Mouse (Mus musculus) spleen, postnatal 36 days (tissue): ENCODE data around the gene Sctr.

Source experiments
- DNase-seq, 2 experiments: peaks; one replicate each; pipeline ENCODE4 v3.0.0; 2022; ENCODE audit warnings: low spot score in 2 of 2, mixed read lengths in 1 of 2

Gene Sctr

GRCm38 (mm10) chr1:120006844-120007790, at the start of gene Sctr:
TSS of gene Sctr (plus strand) at chr1:120006894.
- no peak for DNase-seq

GRCm38 (mm10) chr1:119957716-119958222, 48.9 kb upstream of the Sctr start:
- no peak for DNase-seq

GRCm38 (mm10) chr1:119959464-119959863, 47.2 kb upstream of the Sctr start:
- no peak for DNase-seq

- no peak for DNase-seq
These were observed 46.8 kb upstream of the Sctr start for GRCm38 (mm10) chr1:119959920-119960319.

- DNase-seq = no peak
These were observed 40.7 kb upstream of the Sctr start for GRCm38 (mm10) chr1:119965804-119966514.

- DNase-seq = no peak
These were observed 33.6 kb upstream of the Sctr start for GRCm38 (mm10) chr1:119973117-119973516.

GRCm38 (mm10) chr1:119975141-119975540, 31.6 kb upstream of the Sctr start:
- DNase-seq = no peak

GRCm38 (mm10) chr1:119986555-119986954, 20.1 kb upstream of the Sctr start:
- no peak for DNase-seq

GRCm38 (mm10) chr1:119996798-119997581, 9.7 kb upstream of the Sctr start, which contains the start of gene Cfap221:
TSS of gene Cfap221 (minus strand) at chr1:119997234.
- peak; percentile 4 to 10 for DNase-seq

- no peak for DNase-seq
These were observed 9.1 kb upstream of the Sctr start for GRCm38 (mm10) chr1:119997644-119998043.

- DNase-seq = no peak
These were observed 1.3 kb downstream of the Sctr start for GRCm38 (mm10) chr1:120007851-120008588.

GRCm38 (mm10) chr1:120012638-120013037, 5.9 kb downstream of the Sctr start:
- DNase-seq = no peak

GRCm38 (mm10) chr1:120013111-120013510, 6.4 kb downstream of the Sctr start:
- DNase-seq = peak; percentile 24 to 36

GRCm38 (mm10) chr1:120016240-120016639, 9.5 kb downstream of the Sctr start:
- DNase-seq = no peak

GRCm38 (mm10) chr1:120018900-120019299, 12.2 kb downstream of the Sctr start:
- DNase-seq = no peak

- peak in 1 of 2 experiments; percentile 4 for DNase-seq
These were observed 12.7 kb downstream of the Sctr start for GRCm38 (mm10) chr1:120019428-120019827.

GRCm38 (mm10) chr1:120020322-120020897, 13.7 kb downstream of the Sctr start:
- DNase-seq = no peak

- DNase-seq = no peak
These were observed 15.3 kb downstream of the Sctr start for GRCm38 (mm10) chr1:120021951-120022350.

GRCm38 (mm10) chr1:120024331-120025049, 17.8 kb downstream of the Sctr start:
- no peak for DNase-seq

- no peak for DNase-seq
These were observed 18.4 kb downstream of the Sctr start for GRCm38 (mm10) chr1:120025050-120025439.
